Mouse (Mus musculus) lung, postnatal 0 days (tissue): ENCODE measurements around the gene Rnf38.

Source experiments
- CTCF ChIP-seq: IDR thresholded peaks from 2 replicates; pipeline ENCODE4 v1.5.1; 2016; ENCODE audit warnings: antibody characterized with exemption, mild to moderate bottlenecking
- EP300 ChIP-seq: IDR thresholded peaks from 2 replicates; pipeline ENCODE4 v1.6.1; 2016; ENCODE audit warnings: antibody characterized with exemption, mild to moderate bottlenecking, control low read depth

GRCm38 (mm10) chr4:44168816-44169215 lies 64.8 kb downstream of the Rnf38 start:
- 0 out of 2 replicates have a peak, but pooled peaks have one; percentile 8 for TF ChIP-seq EP300
- no peak for TF ChIP-seq CTCF
